Mouse (Mus musculus) heart, adult 2 months (tissue): Measurements from ENCODE around the gene Ccne1. TPM values are rescaled to one million over a fixed set of nuclear protein-coding genes. Genes with fewer than 3 reads are reported as not detected.
"Not testable (repeated sequence)": the region's sequence is repeated elsewhere in the genome, so short reads cannot be mapped to it uniquely, and the experiment has no call there.

Experiments
- DNase-seq, 2 experiments: peaks; one replicate each; pipeline ENCODE4 v3.0.0; 2021
- H3K27ac ChIP-seq: fragments of 200-600 bp; 2 replicates; pipeline ENCODE4 v1.8.1; 2022
- H3K27me3 ChIP-seq: fragments of 200-500 bp; 2 replicates; pipeline ENCODE4 v1.6.1; 2012; ENCODE audit warnings: mild to moderate bottlenecking, low read length, inconsistent platforms, mixed read lengths; ENCODE audit not compliant: control insufficient read depth, insufficient read depth
- H3K36me3 ChIP-seq: fragments of 200-500 bp; 2 replicates; pipeline ENCODE4 v1.6.1; 2012; ENCODE audit warnings: low read length, inconsistent platforms; ENCODE audit not compliant: control insufficient read depth, insufficient read depth
- H3K4me1 ChIP-seq: fragments of 200-500 bp; 2 replicates; pipeline ENCODE4 v1.6.1; 2011; ENCODE audit warnings: low read length; ENCODE audit not compliant: control insufficient read depth, insufficient read depth
- H3K4me3 ChIP-seq: fragments of 200-600 bp; 2 replicates; pipeline ENCODE4 v1.8.1; 2022
- H3K79me2 ChIP-seq: fragments of 200-500 bp; replicated peaks from 2 replicates; pipeline ENCODE4 v1.6.1; 2012; ENCODE audit warnings: mild to moderate bottlenecking, inconsistent platforms, low read length, moderate library complexity, mixed read lengths; ENCODE audit not compliant: control insufficient read depth, insufficient read depth
- H3K9ac ChIP-seq: fragments of 200-500 bp; 2 replicates; pipeline ENCODE4 v1.6.1; 2012; ENCODE audit warnings: low read depth, mild to moderate bottlenecking, control low read depth, inconsistent platforms, low read length, mixed read lengths
- CTCF ChIP-seq: fragments of 200-600 bp; IDR thresholded peaks from 2 replicates; pipeline ENCODE4 v1.8.1; 2022; ENCODE audit warnings: antibody characterized with exemption, mild to moderate bottlenecking, moderate library complexity
- EP300 ChIP-seq: fragments of 200-500 bp; IDR thresholded peaks from 2 replicates; pipeline ENCODE4 v1.6.1; 2011; ENCODE audit warnings: low read depth, low read length, control low read depth; ENCODE audit not compliant: insufficient read depth
- POLR2A ChIP-seq: fragments of 200-500 bp; IDR thresholded peaks from 2 replicates; pipeline ENCODE4 v1.6.1; 2011; ENCODE audit warnings: mild to moderate bottlenecking, low read depth, low read length, control low read depth; ENCODE audit not compliant: insufficient read depth
- WGBS: fragments of 180-500 bp; shearing (Covaris S2); methylation state at CpG from one replicate; pipeline ENCODE4 v1.1.7; 2018; 5-methylcytosine and 5-hydroxymethylcytosine counted together
- intact Hi-C: fragments of 180-260 bp; cut with DNase I; formaldehyde crosslinking; loops from one replicate; pipeline ENCODE4 v1.15.1; 2025
- polyA plus RNA-seq: library from polyadenylated mRNA; depleted of rRNA; stranded (reverse); fragments of >200 nt; gene quantifications from 2 replicates; pipeline ENCODE4 v1.2.3, GENCODE M21; 2012
- total RNA-seq, 2 experiments: library from RNA; stranded (reverse); gene quantifications; 2 replicates each; pipeline ENCODE4 v1.2.3; 2021

Ccne1 gene
- total and polyA plus RNA-seq, 3 experiments, result 0.90 to 1.3 (median 0.91) TPM

GRCm38 (mm10) chr7:38125565-38126159 is 18.3 kb upstream of the Ccne1 start:
- no peak for TF ChIP-seq POLR2A
- no peak for TF ChIP-seq CTCF
- no peak for TF ChIP-seq EP300
- DNase-seq, result no peak
- H3K27ac ChIP-seq, result no peak overlapping the region
- H3K9ac ChIP-seq, result no peak overlapping the region
- no peaks in the 10 kb centered on the region for H3K27me3 ChIP-seq
- no peaks in the 10 kb centered on the region for H3K36me3 ChIP-seq
- no peak overlapping the region for H3K4me3 ChIP-seq
- intact Hi-C loops, result no loop called here
- H3K79me2 ChIP-seq, result no peaks in the 10 kb centered on the region
- 77% methylated on average over 12 of the region's 12 CpGs for WGBS
- no peaks in the 10 kb centered on the region for H3K4me1 ChIP-seq

- H3K9ac ChIP-seq, H3K4me3 ChIP-seq, intact Hi-C loops, H3K79me2 ChIP-seq, H3K27ac ChIP-seq, H3K4me1 ChIP-seq, H3K36me3 ChIP-seq, H3K27me3 ChIP-seq, DNase-seq: not testable (repeated sequence)
- 92% methylated on average over 2 of the region's 2 CpGs for WGBS
These were observed 16.8 kb upstream of the Ccne1 start for GRCm38 (mm10) chr7:38124164-38124563.

GRCm38 (mm10) chr7:38118594-38118993 is 11.3 kb upstream of the Ccne1 start:
- H3K27me3 ChIP-seq, result no peaks in the 10 kb centered on the region
- H3K79me2 ChIP-seq, result no peaks in the 10 kb centered on the region
- H3K4me3 ChIP-seq, result no peak overlapping the region
- intact Hi-C loops, result no loop called here
- TF ChIP-seq CTCF (no peak), EP300 (no peak), POLR2A (no peak)
- H3K27ac ChIP-seq, result no peak overlapping the region
- no peak overlapping the region for H3K9ac ChIP-seq
- no peaks in the 10 kb centered on the region for H3K36me3 ChIP-seq
- no peak for DNase-seq
- WGBS, result 9% methylated on average over 1 of the region's 1 CpGs
- no peaks in the 10 kb centered on the region for H3K4me1 ChIP-seq

GRCm38 (mm10) chr7:38112451-38112850 is 5.1 kb upstream of the Ccne1 start:
- no peaks in the 10 kb centered on the region for H3K27me3 ChIP-seq
- TF ChIP-seq CTCF (no peak), EP300 (no peak), POLR2A (no peak)
- no peak overlapping the region for H3K27ac ChIP-seq
- DNase-seq, result no peak
- no peaks in the 10 kb centered on the region for H3K79me2 ChIP-seq
- WGBS, result 67% methylated on average over 9 of the region's 9 CpGs
- H3K4me1 ChIP-seq, result 0 out of 2 replicates have a peak, but pooled peaks cover 1% of the 10 kb centered on the region
- intact Hi-C loops, result no loop called here
- H3K9ac ChIP-seq, result no peak overlapping the region
- H3K36me3 ChIP-seq, result no peaks in the 10 kb centered on the region
- H3K4me3 ChIP-seq, result no peak overlapping the region

- peak in 1 of 2 experiments; percentile 32 for DNase-seq
- TF ChIP-seq EP300 (no peak), POLR2A (no peak), CTCF (no peak)
- H3K9ac ChIP-seq, result no peak overlapping the region
- intact Hi-C loops, result no loop called here
- H3K27me3 ChIP-seq, result no peaks in the 10 kb centered on the region
- H3K4me3 ChIP-seq, result no peak overlapping the region
- H3K4me1 ChIP-seq, result 0 out of 2 replicates have a peak, but pooled peaks cover 1% of the 10 kb centered on the region
- H3K79me2 ChIP-seq, result no peaks in the 10 kb centered on the region
- 42% methylated on average over 3 of the region's 3 CpGs for WGBS
- H3K27ac ChIP-seq, result no peak overlapping the region
- no peaks in the 10 kb centered on the region for H3K36me3 ChIP-seq
These were observed 4.7 kb upstream of the Ccne1 start for GRCm38 (mm10) chr7:38111996-38112395.

- DNase-seq, result no peak
- peak overlapping the region; percentile 50; the same call in 1 of the 2 replicates for H3K4me3 ChIP-seq
- no peaks in the 10 kb centered on the region for H3K79me2 ChIP-seq
- H3K36me3 ChIP-seq, result no peaks in the 10 kb centered on the region
- H3K27ac ChIP-seq, result peak overlapping the region; percentile 39; the same call in 1 of the 2 replicates
- H3K4me1 ChIP-seq, result 0 out of 2 replicates have a peak, but pooled peaks cover 1% of the 10 kb centered on the region
- 35% methylated on average over 10 of the region's 10 CpGs for WGBS
- intact Hi-C loops, result no loop called here
- H3K9ac ChIP-seq, result no peak overlapping the region
- TF ChIP-seq POLR2A (no peak), EP300 (no peak)
- H3K27me3 ChIP-seq, result no peaks in the 10 kb centered on the region
These were observed 912 bp upstream of the Ccne1 start for GRCm38 (mm10) chr7:38108260-38108632.
